Mouse (Mus musculus) ES-E14 (cell line): ENCODE data around the gene Zfp385a.

Experiments used
- CHD2 ChIP-seq: IDR thresholded peaks from 2 replicates; pipeline ENCODE4 v1.6.1; 2014; ENCODE audit warnings: mild to moderate bottlenecking, low read depth, low read length, inconsistent platforms
- HCFC1 ChIP-seq: IDR thresholded peaks from 2 replicates; pipeline ENCODE4 v1.6.1; 2012; ENCODE audit warnings: low read length, inconsistent platforms, borderline replicate concordance; ENCODE audit not compliant: insufficient read depth
- MAFK ChIP-seq: IDR thresholded peaks from 2 replicates; pipeline ENCODE4 v1.6.1; 2014; ENCODE audit warnings: mild to moderate bottlenecking, low read depth, low read length, inconsistent platforms; ENCODE audit not compliant: insufficient read depth
- ZC3H11A ChIP-seq: IDR thresholded peaks from 2 replicates; pipeline ENCODE4 v1.6.1; 2012; ENCODE audit warnings: low read depth, mild to moderate bottlenecking, inconsistent platforms, low read length, borderline replicate concordance
- ZNF384 ChIP-seq: IDR thresholded peaks from 2 replicates; pipeline ENCODE4 v1.6.1; 2012; ENCODE audit warnings: low read depth, low read length, inconsistent platforms

DNA sequence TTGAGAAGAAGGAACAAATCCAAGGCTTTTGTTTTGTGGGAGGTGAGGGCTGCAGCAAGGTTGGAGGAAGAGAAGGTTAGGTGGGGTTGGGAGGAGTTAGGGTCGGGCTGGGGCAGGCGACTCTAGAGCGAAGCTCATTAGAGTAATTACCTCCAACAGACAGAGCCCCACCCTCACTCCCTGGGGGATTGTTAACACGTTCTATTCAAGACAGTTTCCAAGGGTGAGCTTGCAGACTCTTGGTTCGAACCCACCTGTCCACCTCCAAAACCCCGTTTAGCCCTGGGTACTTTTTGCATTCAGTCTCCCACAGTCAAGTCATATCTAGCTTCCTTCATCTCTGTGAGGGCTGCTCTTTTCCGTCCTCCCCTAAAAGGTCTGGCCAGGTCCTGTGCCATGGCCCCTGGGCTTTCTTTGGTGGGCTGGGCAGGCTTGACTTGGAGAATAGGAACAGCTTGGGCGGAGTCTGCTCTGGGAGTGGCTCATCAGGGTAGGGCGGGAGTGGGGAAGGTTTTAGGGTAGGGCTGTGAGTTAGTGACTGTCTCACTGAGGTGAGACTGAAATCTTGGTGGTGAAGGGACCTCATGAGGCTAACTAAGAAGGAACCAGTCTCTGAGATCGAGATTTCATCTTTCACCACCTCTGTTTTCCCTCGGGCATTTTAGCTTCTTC lies 2.8 kb downstream of the Zfp385a start:
- TF ChIP-seq CHD2 (no peak), ZC3H11A (no peak), ZNF384 (no peak), MAFK (no peak), HCFC1 (no peak)
